Mouse (Mus musculus) layer of hippocampus, adult 18-20 months (tissue): ENCODE data around the gene Npy1r. TPM values are rescaled to one million over a fixed set of nuclear protein-coding genes. Genes with fewer than 3 reads are reported as not detected.

ENCODE experiments used
- DNase-seq, 2 experiments: peaks; one replicate each; pipeline ENCODE4 v3.0.0; 2022; ENCODE audit warnings: low spot score in 2 of 2
- long read RNA-seq: library from polyadenylated mRNA; stranded (forward); transcript quantifications from one replicate; pipeline ENCODE4 v2.0.0, GENCODE M21; 2021
- total RNA-seq, 2 experiments: library from RNA; stranded (reverse); gene quantifications; 2 replicates each; pipeline ENCODE4 v1.2.3; 2021

Npy1r gene
- 10 to 100 TPM; 26.5 to 28.7 TPM for total RNA-seq
- long read RNA-seq, transcript Npy1r-201 (3 exons, 3,001 nt), result major isoform, 8 of 36 reads
- long read RNA-seq, partial matches to known transcripts, result 0 of 36 reads
- long read RNA-seq, other reads (novel, unspliced or antisense), result 25 of 36 reads

GRCm38 (mm10) chr8:66696970-66697843 lies at the start of gene Npy1r:
Npy1r (plus strand) TSS chr8:66697192.
- peak; percentile 62 to 80 for DNase-seq

- DNase-seq, result no peak
Observed at GRCm38 (mm10) chr8:66681261-66681660, 15.7 kb upstream of the Npy1r start.

GRCm38 (mm10) chr8:66687511-66688329 lies 9.3 kb upstream of the Npy1r start, which contains the start of gene Npy5r:
Npy5r (minus strand) TSS chr8:66688128.
- DNase-seq, result peak; percentile 32 to 60

- DNase-seq, result peak in 1 of 2 experiments; percentile 46
Observed at GRCm38 (mm10) chr8:66688395-66688794, 8.6 kb upstream of the Npy1r start.

GRCm38 (mm10) chr8:66688799-66689198 lies 8.2 kb upstream of the Npy1r start:
- DNase-seq, result no peak

- no peak for DNase-seq
Observed at GRCm38 (mm10) chr8:66690402-66690801, 6.6 kb upstream of the Npy1r start.

- DNase-seq, result peak in 1 of 2 experiments; percentile 22
Observed at GRCm38 (mm10) chr8:66698011-66698410, 1.0 kb downstream of the Npy1r start.

GRCm38 (mm10) chr8:66698782-66699181 lies 1.8 kb downstream of the Npy1r start:
- DNase-seq, result peak in 1 of 2 experiments; percentile 50

- no peak for DNase-seq
Observed at GRCm38 (mm10) chr8:66714324-66714975, 17.5 kb downstream of the Npy1r start.

- DNase-seq, result peak; percentile 50 to 81
Observed at GRCm38 (mm10) chr8:66722835-66723234, 25.8 kb downstream of the Npy1r start.

- DNase-seq, result no peak
Observed at GRCm38 (mm10) chr8:66729446-66729845, 32.5 kb downstream of the Npy1r start.

GRCm38 (mm10) chr8:66731957-66732356 lies 35.0 kb downstream of the Npy1r start:
- DNase-seq, result no peak

GRCm38 (mm10) chr8:66742359-66742758 lies 45.4 kb downstream of the Npy1r start:
- DNase-seq, result no peak

GRCm38 (mm10) chr8:66745612-66746011 lies 48.6 kb downstream of the Npy1r start:
- DNase-seq, result peak in 1 of 2 experiments; percentile 57

GRCm38 (mm10) chr8:66751621-66752020 lies 54.6 kb downstream of the Npy1r start:
- DNase-seq, result no peak

GRCm38 (mm10) chr8:66756161-66756560 lies 59.2 kb downstream of the Npy1r start:
- peak in 1 of 2 experiments; percentile 53 for DNase-seq

Other genes starting within 250 kb of the Npy1r start
- 1 to 10 TPM; 9.2 to 9.7 TPM for gene Tma16, start 210.7 kb upstream of the Npy1r start, total RNA-seq
- gene Tktl2, start 185.4 kb upstream of the Npy1r start, total RNA-seq, result under 1 TPM; 0.08 to 0.10 TPM
- gene Npy5r, start 9.1 kb upstream of the Npy1r start, total RNA-seq, result 10 to 100 TPM in 1 of 2 experiments, 1 to 10 TPM in 1; 9.2 to 10.3 TPM
- 10 to 100 TPM; 13.7 to 15.2 TPM for gene Naf1, start 163.0 kb downstream of the Npy1r start, total RNA-seq